Mouse (Mus musculus): ENCODE data around the gene Fgfr2. TPM values are rescaled to one million over a fixed set of nuclear protein-coding genes. Genes with fewer than 3 reads are reported as not detected.

Fgfr2 gene
- total and polyA plus RNA-seq, 2 experiments from 2014 or later = 12.1 to 32.6 TPM

DNA sequence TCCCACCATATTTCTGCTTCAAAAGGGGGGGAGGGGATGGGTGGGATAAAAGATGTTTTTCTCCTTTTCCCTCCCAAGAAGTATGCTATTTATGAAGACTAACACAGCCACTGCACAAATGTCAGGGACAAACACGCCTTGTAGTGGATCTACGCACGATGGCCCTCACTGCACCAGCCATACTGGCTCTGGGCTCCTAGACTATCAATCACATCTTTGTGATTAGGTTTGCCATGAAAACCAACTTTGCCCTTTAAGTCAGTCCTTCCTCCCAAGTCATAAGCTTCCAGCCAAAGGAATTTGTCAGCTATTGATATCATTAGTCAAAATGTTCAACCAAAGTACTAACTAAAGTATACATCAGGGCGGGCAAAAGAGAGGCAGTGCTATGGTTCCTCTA, 95.2 kb downstream of the Fgfr2 start:
- H3K4me3 ChIP-seq (ENCODE audit: low read depth, low read length) = no peak overlapping the region
- TF ChIP-seq CTCF (IDR thresholded peaks at IDR 0.05) = no peak
- H3K4me2 ChIP-seq (ENCODE audit: low read depth, low read length, poor library complexity, severe bottlenecking) = no peak overlapping the region
- no peaks in the 10 kb centered on the region for H3K4me1 ChIP-seq (ENCODE audit: insufficient read depth, low read length)
- H3K27ac ChIP-seq (ENCODE audit: low read depth, low read length) = no peak overlapping the region
- H3K9me3 ChIP-seq (ENCODE audit: low read length) = no peaks in the 10 kb centered on the region
- H3K36me3 ChIP-seq (ENCODE audit: insufficient read depth, low read length) = no peaks in the 10 kb centered on the region
- no peak overlapping the region for H3K9ac ChIP-seq (replicated peaks; ENCODE audit: low read length, poor library complexity, severe bottlenecking)
- H3K27me3 ChIP-seq (ENCODE audit: insufficient read depth, low read length) = no peaks in the 10 kb centered on the region
- 98% methylated on average over 4 of the region's 4 CpGs for WGBS
- ATAC-seq (ENCODE audit: low FRiP score) = no peak
- DNase-seq (ENCODE audit: low spot score) = no peak

DNA sequence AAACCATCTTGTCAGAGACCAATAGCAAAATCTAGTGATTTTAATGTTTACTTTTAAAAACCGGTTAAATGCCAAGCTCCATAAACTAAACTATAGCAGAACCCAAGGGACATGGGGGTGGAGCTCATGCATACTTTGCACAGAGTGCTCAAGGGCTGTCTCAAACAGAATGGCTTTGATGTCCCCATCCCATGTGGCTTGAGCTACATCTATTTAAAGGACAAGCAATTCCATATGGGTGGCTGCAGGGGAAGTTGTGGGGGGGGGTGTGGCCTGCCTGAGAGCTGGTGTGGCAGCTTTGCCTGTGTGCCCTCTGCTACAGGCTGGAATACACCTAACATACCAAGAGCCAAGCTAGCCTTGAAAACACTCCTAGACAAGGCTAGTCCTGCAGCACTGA, 98.5 kb downstream of the Fgfr2 start:
- WGBS = 67% methylated on average over 1 of the region's 1 CpGs
- ATAC-seq (ENCODE audit: low FRiP score) (no peak), DNase-seq (ENCODE audit: low spot score) (no peak)
- no peak for TF ChIP-seq CTCF (IDR thresholded peaks at IDR 0.05)
- H3K4me2 ChIP-seq (ENCODE audit: low read depth, low read length, poor library complexity, severe bottlenecking) = no peak overlapping the region
- no peak overlapping the region for H3K4me3 ChIP-seq (ENCODE audit: low read depth, low read length)
- no peak overlapping the region for H3K9ac ChIP-seq (replicated peaks; ENCODE audit: low read length, poor library complexity, severe bottlenecking)
- H3K9me3 ChIP-seq (ENCODE audit: low read length) = no peaks in the 10 kb centered on the region
- 0 out of 2 replicates have a peak, but pooled peaks cover 4% of the 10 kb centered on the region for H3K4me1 ChIP-seq (ENCODE audit: insufficient read depth, low read length)
- H3K36me3 ChIP-seq (ENCODE audit: insufficient read depth, low read length) = no peaks in the 10 kb centered on the region
- no peaks in the 10 kb centered on the region for H3K27me3 ChIP-seq (ENCODE audit: insufficient read depth, low read length)
- no peak overlapping the region for H3K27ac ChIP-seq (ENCODE audit: low read depth, low read length)

DNA sequence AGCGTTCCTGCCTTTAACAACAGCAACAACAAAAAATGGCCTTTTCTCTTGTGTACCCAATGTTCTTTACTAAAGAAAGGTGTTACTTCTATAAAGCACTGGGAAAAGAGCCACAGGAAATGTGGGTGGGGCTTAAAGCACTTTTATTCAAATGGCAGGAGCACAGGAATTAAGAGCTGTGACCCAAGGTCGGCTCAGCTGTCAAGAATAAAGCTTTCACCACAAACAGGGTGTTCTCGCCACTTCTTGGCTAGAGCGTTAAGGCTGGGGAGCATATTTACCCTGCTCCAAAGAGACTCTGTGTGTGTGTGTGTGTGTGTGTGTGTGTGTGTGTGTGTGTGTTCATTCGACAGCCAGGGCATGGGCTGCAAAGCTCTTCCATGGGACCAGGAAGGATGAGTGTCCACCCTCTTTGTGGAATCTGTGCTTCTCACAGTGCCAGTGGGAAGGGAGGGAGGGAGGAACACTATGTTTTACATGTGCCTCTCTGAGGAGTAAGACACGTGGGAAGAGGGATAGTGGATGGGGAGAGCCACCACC, 103.6 kb downstream of the Fgfr2 start:
- no peaks in the 10 kb centered on the region for H3K27me3 ChIP-seq (ENCODE audit: insufficient read depth, low read length)
- H3K4me3 ChIP-seq (ENCODE audit: low read depth, low read length) = no peak overlapping the region
- no peaks in the 10 kb centered on the region for H3K9me3 ChIP-seq (ENCODE audit: low read length)
- DNase-seq (ENCODE audit: low spot score) (peak; percentile 28), ATAC-seq (ENCODE audit: low FRiP score) (no peak)
- no peaks in the 10 kb centered on the region for H3K36me3 ChIP-seq (ENCODE audit: insufficient read depth, low read length)
- H3K9ac ChIP-seq (replicated peaks; ENCODE audit: low read length, poor library complexity, severe bottlenecking) = no peak overlapping the region
- no peak overlapping the region for H3K4me2 ChIP-seq (ENCODE audit: low read depth, low read length, poor library complexity, severe bottlenecking)
- no peak for TF ChIP-seq CTCF (IDR thresholded peaks at IDR 0.05)
- 31% methylated on average over 6 of the region's 6 CpGs for WGBS
- H3K27ac ChIP-seq (ENCODE audit: low read depth, low read length) = peak overlapping the region; percentile 51; the same call in 1 of the 2 replicates
- H3K4me1 ChIP-seq (ENCODE audit: insufficient read depth, low read length) = peaks cover 15% of the 10 kb centered on the region; the same call in 1 of the 2 replicates

DNA sequence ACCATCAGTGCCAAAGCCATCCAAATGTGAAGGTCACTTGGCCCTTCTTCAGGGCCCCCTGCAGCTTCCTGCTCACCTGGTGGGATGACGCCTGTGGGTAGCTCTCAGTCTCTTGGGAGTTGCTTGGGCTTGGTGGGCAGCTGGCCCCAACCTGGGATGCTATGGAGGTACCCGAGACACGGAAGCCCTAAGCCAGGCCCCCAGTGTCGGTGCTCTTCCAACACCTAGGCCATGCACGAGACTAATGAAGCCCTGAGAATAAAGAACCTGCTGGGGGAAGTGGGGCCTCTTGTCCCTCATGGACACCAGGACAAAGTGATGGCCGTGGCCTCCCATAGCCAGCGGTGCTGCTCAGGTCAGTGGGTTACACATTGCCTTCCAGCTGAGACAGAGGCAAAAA, 104.2 kb downstream of the Fgfr2 start:
- no peak for DNase-seq (ENCODE audit: low spot score)
- no peaks in the 10 kb centered on the region for H3K27me3 ChIP-seq (ENCODE audit: insufficient read depth, low read length)
- no peak overlapping the region for H3K4me3 ChIP-seq (ENCODE audit: low read depth, low read length)
- H3K36me3 ChIP-seq (ENCODE audit: insufficient read depth, low read length) = no peaks in the 10 kb centered on the region
- H3K4me1 ChIP-seq (ENCODE audit: insufficient read depth, low read length) = peaks cover 18% of the 10 kb centered on the region; the same call in 1 of the 2 replicates
- ATAC-seq (ENCODE audit: low FRiP score) = no peak
- H3K9me3 ChIP-seq (ENCODE audit: low read length) = no peaks in the 10 kb centered on the region
- H3K27ac ChIP-seq (ENCODE audit: low read depth, low read length) = peak overlapping the region; percentile 51; the same call in 1 of the 2 replicates
- TF ChIP-seq CTCF (IDR thresholded peaks at IDR 0.05) = no peak
- H3K4me2 ChIP-seq (ENCODE audit: low read depth, low read length, poor library complexity, severe bottlenecking) = no peak overlapping the region
- 77% methylated on average over 7 of the region's 7 CpGs for WGBS
- H3K9ac ChIP-seq (replicated peaks; ENCODE audit: low read length, poor library complexity, severe bottlenecking) = no peak overlapping the region

DNA sequence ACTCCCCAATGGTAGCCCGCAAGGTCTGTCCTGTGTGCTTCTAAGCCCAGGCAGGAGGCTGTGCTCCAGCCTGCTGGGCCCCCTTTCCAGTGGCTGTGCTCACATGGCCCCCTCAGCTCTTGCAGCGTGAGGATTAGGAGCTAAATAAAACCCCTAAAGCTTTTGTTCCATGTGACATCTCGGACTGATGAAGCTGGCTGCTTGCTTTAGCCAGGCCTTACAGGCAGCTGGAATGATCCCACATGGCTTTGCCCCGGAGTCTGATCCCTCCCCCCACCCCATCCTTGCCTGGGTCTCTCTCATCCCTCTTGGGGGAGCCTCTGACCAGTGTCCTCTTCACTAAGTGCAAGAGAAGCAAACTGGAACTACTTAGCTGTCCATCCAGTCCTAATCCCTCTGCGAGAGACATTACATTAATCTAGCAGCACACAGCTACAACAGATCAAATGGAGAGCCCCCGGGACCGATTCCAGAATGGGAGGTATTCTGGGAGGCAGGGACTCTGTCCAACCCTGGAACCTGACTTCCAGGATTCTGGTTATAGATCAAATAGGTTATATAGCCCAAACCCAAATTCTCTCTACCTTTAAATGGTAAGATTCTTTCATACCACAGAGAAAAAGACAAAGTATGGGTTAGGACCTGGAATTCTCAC, 107.6 kb downstream of the Fgfr2 start:
- H3K27me3 ChIP-seq (ENCODE audit: insufficient read depth, low read length) = no peaks in the 10 kb centered on the region
- no peak overlapping the region for H3K27ac ChIP-seq (ENCODE audit: low read depth, low read length)
- no peaks in the 10 kb centered on the region for H3K9me3 ChIP-seq (ENCODE audit: low read length)
- no peaks in the 10 kb centered on the region for H3K36me3 ChIP-seq (ENCODE audit: insufficient read depth, low read length)
- whole genome bisulfite sequencing = 19% methylated on average over 7 of the region's 7 CpGs
- peaks cover 22% of the 10 kb centered on the region; the same call in 1 of the 2 replicates for H3K4me1 ChIP-seq (ENCODE audit: insufficient read depth, low read length)
- DNase-seq (ENCODE audit: low spot score) (peak; percentile 34), ATAC-seq (ENCODE audit: low FRiP score) (no peak)
- H3K9ac ChIP-seq (replicated peaks; ENCODE audit: low read length, poor library complexity, severe bottlenecking) = peak overlapping the region; percentile 24; the same call in 1 of the 2 replicates
- H3K4me2 ChIP-seq (ENCODE audit: low read depth, low read length, poor library complexity, severe bottlenecking) = no peak overlapping the region
- no peak overlapping the region for H3K4me3 ChIP-seq (ENCODE audit: low read depth, low read length)
- no peak for TF ChIP-seq CTCF (IDR thresholded peaks at IDR 0.05)

DNA sequence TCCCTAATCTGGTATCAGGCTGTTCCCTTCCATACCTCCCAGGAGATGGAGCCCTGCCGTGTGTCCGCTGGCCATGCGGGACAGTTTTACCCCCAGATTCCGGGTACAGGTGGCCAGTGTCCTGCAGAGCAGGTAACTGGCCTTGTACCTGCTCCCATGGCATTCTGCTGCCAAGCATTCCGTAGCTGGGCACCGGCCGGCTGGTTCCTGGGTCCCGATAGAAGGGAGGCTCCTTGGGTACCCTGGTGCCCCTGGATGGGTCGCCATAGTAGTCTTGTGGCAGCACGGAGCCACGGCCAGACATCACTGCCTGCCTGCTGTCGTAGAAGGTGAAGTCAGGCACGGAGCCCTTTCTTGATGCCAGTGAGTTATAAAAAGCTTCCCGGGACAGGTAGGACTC, 108.5 kb downstream of the Fgfr2 start:
- H3K4me3 ChIP-seq (ENCODE audit: low read depth, low read length) = no peak overlapping the region
- no peak for DNase-seq (ENCODE audit: low spot score)
- no peaks in the 10 kb centered on the region for H3K27me3 ChIP-seq (ENCODE audit: insufficient read depth, low read length)
- no peak for TF ChIP-seq CTCF (IDR thresholded peaks at IDR 0.05)
- no peak overlapping the region for H3K27ac ChIP-seq (ENCODE audit: low read depth, low read length)
- no peak for ATAC-seq (ENCODE audit: low FRiP score)
- H3K4me1 ChIP-seq (ENCODE audit: insufficient read depth, low read length) = peaks cover 19% of the 10 kb centered on the region; the same call in 1 of the 2 replicates
- no peaks in the 10 kb centered on the region for H3K36me3 ChIP-seq (ENCODE audit: insufficient read depth, low read length)
- 81% methylated on average over 14 of the region's 14 CpGs for WGBS
- no peak overlapping the region for H3K4me2 ChIP-seq (ENCODE audit: low read depth, low read length, poor library complexity, severe bottlenecking)
- no peaks in the 10 kb centered on the region for H3K9me3 ChIP-seq (ENCODE audit: low read length)
- H3K9ac ChIP-seq (replicated peaks; ENCODE audit: low read length, poor library complexity, severe bottlenecking) = 0 out of 2 replicates have a peak overlapping the region, but pooled peaks have one; percentile 24

Measured in midbrain, postnatal 0 days (tissue).